Mouse (Mus musculus) limb, embryonic 15.5 days (tissue): Measurements from ENCODE around the gene Elk1. TPM values are rescaled to one million over a fixed set of nuclear protein-coding genes. Genes with fewer than 3 reads are reported as not detected.
A peak's percentile ranks its signal among the peaks of the same experiment; 100 is the strongest.

Experiments used
- ATAC-seq: fragments of 200-750 bp; cut with Nextera tagmentation; 2 replicates; pipeline ENCODE4 v1.8.0; 2017; ENCODE audit warnings: low read depth, moderate TSS enrichment; ENCODE audit not compliant: insufficient number of reproducible peaks, low FRiP score, low TSS enrichment
- H3K27ac ChIP-seq: fragments of 300-500 bp; sonication (generic); 2 replicates; pipeline ENCODE4 v1.5.1; 2015; ENCODE audit warnings: moderate library complexity, mild to moderate bottlenecking, inconsistent platforms
- H3K27me3 ChIP-seq: fragments of 300-500 bp; sonication (generic); 2 replicates; pipeline ENCODE4 v1.6.1; 2015; ENCODE audit warnings: inconsistent platforms
- H3K36me3 ChIP-seq: fragments of 300-500 bp; sonication (generic); 2 replicates; pipeline ENCODE4 v1.6.1; 2015; ENCODE audit warnings: inconsistent platforms
- H3K4me1 ChIP-seq: fragments of 300-500 bp; sonication (generic); 2 replicates; pipeline ENCODE4 v1.6.1; 2015; ENCODE audit warnings: inconsistent platforms
- H3K4me2 ChIP-seq: fragments of 300-500 bp; sonication (generic); 2 replicates; pipeline ENCODE4 v1.6.1; 2015; ENCODE audit warnings: mild to moderate bottlenecking, inconsistent platforms
- H3K4me3 ChIP-seq: fragments of 300-500 bp; sonication (generic); 2 replicates; pipeline ENCODE4 v1.5.1; 2015; ENCODE audit warnings: mild to moderate bottlenecking, inconsistent platforms
- H3K9ac ChIP-seq: fragments of 300-500 bp; sonication (generic); 2 replicates; pipeline ENCODE4 v1.6.1; 2015; ENCODE audit warnings: inconsistent platforms
- H3K9me3 ChIP-seq: fragments of 300-500 bp; sonication (generic); 2 replicates; pipeline ENCODE4 v1.6.1; 2016; ENCODE audit warnings: inconsistent platforms
- WGBS: fragments of 180-500 bp; shearing (Covaris S2); methylation state at CpG from one replicate; pipeline ENCODE4 v1.1.7; 2015; 5-methylcytosine and 5-hydroxymethylcytosine counted together
- polyA plus RNA-seq: library from polyadenylated mRNA; unstranded; fragments of >200 nt; fragmentation: Nextera tagmentation; extraction: Ambion mirVana; gene quantifications from 2 replicates; pipeline ENCODE4 v1.2.1, GENCODE M21; 2015

Elk1 gene
- polyA plus RNA-seq, result 11.6 and 14.4 TPM in 2 replicates

GRCm38 (mm10) chrX:20950191-20950880, at the start of gene Elk1:
Gene Elk1, minus strand, starts transcription at chrX:20950608.
- 15% methylated on average over 30 of the region's 30 CpGs for WGBS
- peak within 1 kb of the TSS; percentile 44 for H3K4me2 ChIP-seq
- no peaks in the 10 kb centered on the region for H3K36me3 ChIP-seq
- no peaks in the 10 kb centered on the region for H3K27me3 ChIP-seq
- peak; percentile 96 for ATAC-seq
- H3K27ac ChIP-seq, result peak within 1 kb of the TSS; percentile 68; the same call in 1 of the 2 replicates
- no peaks in the 10 kb centered on the region for H3K4me1 ChIP-seq
- H3K4me3 ChIP-seq, result peak within 1 kb of the TSS; percentile 64
- peak within 1 kb of the TSS; percentile 60 for H3K9ac ChIP-seq
- H3K9me3 ChIP-seq, result no peaks in the 10 kb centered on the region

- Histone ChIP-seq H3K4me3 (no peak overlapping the region), H3K36me3 (no peaks in the 10 kb centered on the region), H3K27me3 (no peaks in the 10 kb centered on the region), H3K27ac (no peak overlapping the region), H3K9me3 (no peaks in the 10 kb centered on the region), H3K4me1 (no peaks in the 10 kb centered on the region), H3K9ac (no peak overlapping the region), H3K4me2 (no peak overlapping the region)
- WGBS, result 52% methylated on average over 1 of the region's 1 CpGs
- ATAC-seq, result no peak
Measured at GRCm38 (mm10) chrX:20980901-20981300, 30.5 kb upstream of the Elk1 start.

GRCm38 (mm10) chrX:20961477-20962378, 11.3 kb upstream of the Elk1 start, which contains the start of gene Uxt:
Gene Uxt, minus strand, starts transcription at chrX:20962017.
- WGBS, result 20% methylated on average over 57 of the region's 57 CpGs
- Histone ChIP-seq H3K4me2 (peak within 1 kb of the TSS; percentile 36), H3K4me1 (no peaks in the 10 kb centered on the region), H3K27me3 (no peaks in the 10 kb centered on the region), H3K36me3 (0 out of 2 replicates have a peak, but pooled peaks cover 4% of the 10 kb centered on the region), H3K9ac (no peak within 1 kb of the TSS), H3K27ac (peak within 1 kb of the TSS; percentile 86), H3K4me3 (peak within 1 kb of the TSS; percentile 54), H3K9me3 (no peaks in the 10 kb centered on the region)
- peak; percentile 93 for ATAC-seq

GRCm38 (mm10) chrX:20946055-20946454, 4.4 kb downstream of the Elk1 start:
- H3K4me1 ChIP-seq, result no peaks in the 10 kb centered on the region
- no peak overlapping the region for H3K4me2 ChIP-seq
- no peak overlapping the region for H3K4me3 ChIP-seq
- 8% methylated on average over 4 of the region's 4 CpGs for WGBS
- H3K9me3 ChIP-seq, result no peaks in the 10 kb centered on the region
- no peaks in the 10 kb centered on the region for H3K27me3 ChIP-seq
- no peaks in the 10 kb centered on the region for H3K36me3 ChIP-seq
- no peak for ATAC-seq
- no peak overlapping the region for H3K27ac ChIP-seq
- no peak overlapping the region for H3K9ac ChIP-seq

- WGBS, result 83% methylated on average over 1 of the region's 1 CpGs
- H3K27me3 ChIP-seq, result no peaks in the 10 kb centered on the region
- no peaks in the 10 kb centered on the region for H3K4me1 ChIP-seq
- no peak overlapping the region for H3K9ac ChIP-seq
- no peaks in the 10 kb centered on the region for H3K9me3 ChIP-seq
- H3K4me2 ChIP-seq, result no peak overlapping the region
- ATAC-seq, result no peak
- peaks cover 17% of the 10 kb centered on the region; the same call in 1 of the 2 replicates for H3K36me3 ChIP-seq
- no peak overlapping the region for H3K4me3 ChIP-seq
- H3K27ac ChIP-seq, result no peak overlapping the region
Measured at GRCm38 (mm10) chrX:20931963-20932362, 18.4 kb downstream of the Elk1 start.

GRCm38 (mm10) chrX:20931364-20931763, 19.0 kb downstream of the Elk1 start, which contains the start of gene Cfp:
Gene Cfp, minus strand, starts transcription at chrX:20931555.
- Histone ChIP-seq H3K9me3 (no peaks in the 10 kb centered on the region), H3K36me3 (peaks cover 16% of the 10 kb centered on the region; the same call in 1 of the 2 replicates), H3K27ac (no peak within 1 kb of the TSS), H3K4me3 (no peak within 1 kb of the TSS), H3K4me1 (no peaks in the 10 kb centered on the region), H3K4me2 (no peak within 1 kb of the TSS), H3K27me3 (no peaks in the 10 kb centered on the region), H3K9ac (no peak within 1 kb of the TSS)
- 77% methylated on average over 1 of the region's 1 CpGs for WGBS
- ATAC-seq, result no peak

GRCm38 (mm10) chrX:20929859-20930258, 20.5 kb downstream of the Elk1 start:
- Histone ChIP-seq H3K9ac (no peak overlapping the region), H3K9me3 (no peaks in the 10 kb centered on the region), H3K27me3 (no peaks in the 10 kb centered on the region), H3K36me3 (peaks cover 10% of the 10 kb centered on the region; the same call in 1 of the 2 replicates), H3K4me3 (no peak overlapping the region), H3K27ac (no peak overlapping the region), H3K4me1 (no peaks in the 10 kb centered on the region), H3K4me2 (no peak overlapping the region)
- ATAC-seq, result no peak
- WGBS, result 85% methylated on average over 1 of the region's 1 CpGs

- Histone ChIP-seq H3K36me3 (0 out of 2 replicates have a peak, but pooled peaks cover 5% of the 10 kb centered on the region), H3K4me2 (no peak overlapping the region), H3K4me3 (no peak overlapping the region), H3K4me1 (peaks cover 5% of the 10 kb centered on the region), H3K9me3 (no peaks in the 10 kb centered on the region), H3K9ac (no peak overlapping the region), H3K27ac (no peak overlapping the region), H3K27me3 (no peaks in the 10 kb centered on the region; the same call in 1 of the 2 replicates)
- no peak for ATAC-seq
Measured at GRCm38 (mm10) chrX:20924976-20925375, 25.4 kb downstream of the Elk1 start.

GRCm38 (mm10) chrX:20923506-20923905, 26.9 kb downstream of the Elk1 start:
- ATAC-seq, result no peak
- peaks cover 5% of the 10 kb centered on the region for H3K4me1 ChIP-seq
- 81% methylated on average over 1 of the region's 1 CpGs for WGBS
- no peak overlapping the region for H3K4me3 ChIP-seq
- peaks cover 2% of the 10 kb centered on the region; the same call in 1 of the 2 replicates for H3K27me3 ChIP-seq
- H3K27ac ChIP-seq, result no peak overlapping the region
- no peaks in the 10 kb centered on the region for H3K9me3 ChIP-seq
- no peak overlapping the region for H3K4me2 ChIP-seq
- H3K36me3 ChIP-seq, result 0 out of 2 replicates have a peak, but pooled peaks cover 5% of the 10 kb centered on the region
- H3K9ac ChIP-seq, result no peak overlapping the region

GRCm38 (mm10) chrX:20921366-20921765, 29.0 kb downstream of the Elk1 start:
- peaks cover 5% of the 10 kb centered on the region for H3K4me1 ChIP-seq
- H3K27me3 ChIP-seq, result peaks cover 2% of the 10 kb centered on the region; the same call in 1 of the 2 replicates
- no peak overlapping the region for H3K27ac ChIP-seq
- WGBS, result 45% methylated on average over 5 of the region's 5 CpGs
- ATAC-seq, result no peak
- H3K36me3 ChIP-seq, result no peaks in the 10 kb centered on the region
- H3K4me3 ChIP-seq, result peak overlapping the region; percentile 41; the same call in 1 of the 2 replicates
- H3K4me2 ChIP-seq, result peak overlapping the region; percentile 84
- no peaks in the 10 kb centered on the region for H3K9me3 ChIP-seq
- H3K9ac ChIP-seq, result no peak overlapping the region

GRCm38 (mm10) chrX:20920844-20921364, 29.5 kb downstream of the Elk1 start, which contains the start of gene Syn1:
Gene Syn1, minus strand, starts transcription at chrX:20921004.
- peaks cover 2% of the 10 kb centered on the region; the same call in 1 of the 2 replicates for H3K27me3 ChIP-seq
- peak within 1 kb of the TSS; percentile 84 for H3K4me2 ChIP-seq
- H3K9ac ChIP-seq, result no peak within 1 kb of the TSS
- no peaks in the 10 kb centered on the region for H3K36me3 ChIP-seq
- peak; percentile 75 for ATAC-seq
- peak within 1 kb of the TSS; percentile 41 for H3K4me3 ChIP-seq
- peaks cover 5% of the 10 kb centered on the region for H3K4me1 ChIP-seq
- no peak within 1 kb of the TSS for H3K27ac ChIP-seq
- H3K9me3 ChIP-seq, result no peaks in the 10 kb centered on the region
- whole genome bisulfite sequencing, result 23% methylated on average over 34 of the region's 44 CpGs
